Mouse (Mus musculus) inflammation-experienced regulatory T-cells, adult 6 months (primary cell): Measurements from ENCODE around the gene Ugt3a1. TPM values are rescaled to one million over a fixed set of nuclear protein-coding genes. Genes with fewer than 3 reads are reported as not detected.
"Not testable (repeated sequence)": the region's sequence is repeated elsewhere in the genome, so short reads cannot be mapped to it uniquely, and the experiment has no call there.

Experiments
- ATAC-seq: one replicate; pipeline ENCODE4 v1.8.0; 2017
- polyA plus RNA-seq, 3 experiments: library from polyadenylated mRNA; unstranded; fragments of 100-300 nt; shearing (Covaris generic); gene quantifications; one replicate each; pipeline ENCODE4 v1.2.1; 2017

Ugt3a1 gene
- polyA plus RNA-seq: not detected

DNA sequence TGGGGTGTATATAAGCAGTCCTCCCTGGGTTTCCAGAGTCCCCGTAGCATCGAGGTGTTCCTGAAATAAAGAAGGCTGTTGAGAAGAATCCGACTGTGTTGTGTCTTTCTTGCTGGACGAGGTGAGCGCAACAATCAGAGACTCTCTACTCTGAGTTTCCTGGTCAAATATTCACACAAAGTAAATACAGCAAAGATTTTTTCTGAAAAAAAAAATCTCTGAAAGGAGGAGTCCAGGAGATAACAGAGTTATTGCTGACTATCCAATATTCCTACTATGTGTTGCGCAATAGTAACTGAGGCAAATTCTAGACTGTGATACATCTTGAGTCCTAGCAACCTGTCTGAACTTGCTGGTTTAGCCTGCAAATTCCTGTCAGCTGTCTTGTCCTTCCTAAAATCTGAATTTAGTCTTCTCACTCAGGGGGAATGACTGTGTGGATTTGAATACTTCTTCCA lies at the start of gene Ugt3a1:
Gene Ugt3a1 (plus strand): TSS at position 51 of the 458 bp plus-strand sequence.
- no peak for ATAC-seq

GRCm38 (mm10) chr15:9230917-9231316 lies 45.8 kb upstream of the Ugt3a1 start:
- not testable (repeated sequence) for ATAC-seq

DNA sequence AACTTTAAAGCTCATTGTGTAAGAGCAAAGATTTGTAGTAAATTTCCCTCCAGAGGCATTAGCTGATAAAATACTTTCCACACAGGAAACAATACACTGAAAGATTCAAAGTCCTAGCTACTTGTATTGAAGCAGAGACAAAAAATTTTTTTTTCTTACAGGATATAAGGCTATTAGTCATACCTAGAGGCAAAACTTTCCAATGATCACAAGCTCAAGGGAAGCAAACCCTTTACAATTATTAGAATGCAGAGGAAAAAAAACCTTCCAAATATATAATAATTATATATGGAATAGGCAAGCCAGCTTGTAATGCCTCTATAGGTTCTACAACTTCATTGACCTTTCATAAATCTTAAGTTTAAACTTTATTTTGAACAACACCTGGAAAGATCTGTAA lies 30.3 kb upstream of the Ugt3a1 start:
- no peak for ATAC-seq

GRCm38 (mm10) chr15:9252891-9253290 lies 23.8 kb upstream of the Ugt3a1 start:
- ATAC-seq: no peak

- ATAC-seq: no peak
Measured at GRCm38 (mm10) chr15:9260621-9261020, 16.1 kb upstream of the Ugt3a1 start.

- no peak for ATAC-seq
Measured at GRCm38 (mm10) chr15:9271876-9272275, 4.8 kb upstream of the Ugt3a1 start.

- no peak for ATAC-seq
Measured at GRCm38 (mm10) chr15:9279026-9279425, 2.3 kb downstream of the Ugt3a1 start.

- ATAC-seq: no peak
Measured at GRCm38 (mm10) chr15:9279596-9279995, 2.9 kb downstream of the Ugt3a1 start.

DNA sequence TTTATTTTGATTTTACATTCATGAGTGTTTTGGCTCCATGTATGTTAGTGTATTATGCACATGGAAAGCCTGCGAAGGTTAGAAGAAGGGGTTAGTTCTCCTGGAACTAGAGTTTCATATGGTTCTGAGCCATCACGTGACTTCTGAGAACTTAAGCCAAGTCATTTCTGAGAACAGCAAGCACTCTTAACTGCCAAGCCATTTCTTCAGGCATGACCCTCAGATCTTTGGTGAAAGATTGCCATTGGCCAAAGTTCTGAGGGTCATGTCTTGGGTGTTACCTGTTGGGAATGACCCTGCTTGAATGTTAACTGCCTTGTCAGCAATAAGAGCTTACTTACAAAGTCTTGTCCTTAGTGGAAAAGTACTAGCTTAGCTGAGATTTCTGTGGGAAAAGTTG lies 6.5 kb downstream of the Ugt3a1 start:
- ATAC-seq: no peak

DNA sequence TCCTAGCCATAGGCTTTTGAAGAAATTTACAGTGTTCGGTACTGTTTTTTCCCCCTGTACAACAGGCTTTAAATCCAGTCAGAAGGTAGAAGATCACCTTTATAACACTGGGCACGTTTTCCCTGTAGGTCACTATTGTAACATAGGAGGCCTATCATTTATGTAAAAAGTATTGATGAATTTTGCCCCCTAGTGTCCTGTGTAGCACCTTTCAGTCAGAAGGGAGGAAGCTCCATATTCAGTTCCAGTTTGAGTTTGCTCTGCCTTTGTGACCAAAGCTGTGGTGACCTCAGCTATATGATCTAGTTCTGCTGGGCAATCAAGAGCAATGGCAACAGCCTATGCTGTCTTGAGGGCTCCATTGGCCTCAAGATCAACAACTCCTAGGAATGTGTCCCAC lies 13.0 kb downstream of the Ugt3a1 start:
- ATAC-seq: no peak

DNA sequence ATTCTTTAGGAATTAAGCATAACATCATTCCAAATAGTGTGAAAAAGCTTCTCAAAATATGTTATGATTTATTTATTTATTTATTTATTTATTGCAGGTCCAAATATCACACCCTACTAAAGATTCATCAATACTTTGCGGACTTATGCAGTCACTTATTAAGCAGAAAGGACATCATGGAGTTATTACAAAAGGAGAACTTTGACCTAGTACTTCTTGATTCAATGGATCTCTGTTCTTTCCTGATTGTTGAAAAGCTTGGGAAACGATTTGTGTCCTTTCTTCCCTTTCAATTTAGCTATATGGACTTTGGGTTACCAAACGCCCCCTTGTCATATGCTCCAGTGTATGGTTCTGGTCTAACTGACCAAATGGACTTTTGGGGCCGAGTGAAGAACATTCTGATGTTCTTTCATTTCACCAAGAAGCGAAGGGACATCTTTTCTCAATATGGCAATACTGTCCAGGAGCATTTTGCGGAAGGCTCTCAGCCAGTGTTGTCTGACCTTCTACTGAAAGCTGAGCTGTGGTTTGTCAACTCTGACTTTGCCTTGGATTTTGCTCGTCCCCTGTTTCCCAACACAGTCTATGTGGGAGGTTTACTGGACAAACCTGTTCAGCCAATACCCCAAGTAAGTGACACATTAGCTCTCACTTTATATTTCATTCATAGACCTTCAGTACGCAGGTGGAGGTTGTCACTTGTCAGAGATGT lies 29.4 kb downstream of the Ugt3a1 start:
- ATAC-seq: no peak

GRCm38 (mm10) chr15:9334596-9334995 lies 57.9 kb downstream of the Ugt3a1 start:
- no peak for ATAC-seq

- no peak for ATAC-seq
Measured at GRCm38 (mm10) chr15:9335341-9335740, 58.7 kb downstream of the Ugt3a1 start, which contains the start of gene Ugt3a2. Gene Ugt3a2, plus strand, starts transcription at chr15:9335550.

GRCm38 (mm10) chr15:9336616-9337015 lies 59.9 kb downstream of the Ugt3a1 start:
- ATAC-seq: no peak

GRCm38 (mm10) chr15:9337021-9337420 lies 60.3 kb downstream of the Ugt3a1 start:
- ATAC-seq: no peak

- no peak for ATAC-seq
Measured at GRCm38 (mm10) chr15:9348739-9349138, 72.1 kb downstream of the Ugt3a1 start.

DNA sequence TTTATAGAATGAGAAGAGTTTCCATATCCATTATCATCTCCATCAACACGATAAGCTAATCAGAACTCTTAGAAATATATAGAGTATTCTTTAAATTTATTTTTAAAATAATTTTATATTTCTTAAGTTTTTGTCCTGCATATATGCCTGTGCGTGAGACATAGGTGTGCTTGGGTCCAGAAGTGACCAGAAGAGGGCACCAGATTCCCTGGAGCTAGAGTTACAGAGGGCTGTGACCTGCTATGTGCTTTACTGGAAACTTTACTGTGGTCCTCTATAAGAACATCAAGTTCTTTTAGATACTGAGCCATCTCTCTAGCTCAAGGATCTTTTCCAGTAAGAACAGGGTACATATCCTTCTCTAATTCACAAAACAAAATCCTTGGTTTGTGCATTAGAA lies 86.1 kb downstream of the Ugt3a1 start:
- ATAC-seq: no peak

Other genes starting within 250 kb of the Ugt3a1 start
- gene Nadk2, start 205.6 kb upstream of the Ugt3a1 start, polyA plus RNA-seq: 1 to 10 TPM; 6.5 to 8.7 (median 8.4) TPM
- gene Lmbrd2, start 136.3 kb upstream of the Ugt3a1 start, polyA plus RNA-seq: 1 to 10 TPM; 2.8 to 5.0 (median 3.8) TPM
- gene Skp2, start 121.5 kb upstream of the Ugt3a1 start, polyA plus RNA-seq: 1 to 10 TPM; 3.9 to 9.8 (median 6.3) TPM
- gene Ugt3a2, start 58.7 kb downstream of the Ugt3a1 start, polyA plus RNA-seq: under 1 TPM in 1 of 3 experiments, not detected in 2; 0.24 TPM
- gene Capsl, start 159.1 kb downstream of the Ugt3a1 start, polyA plus RNA-seq: 1 to 10 TPM; 5.1 to 8.5 (median 5.2) TPM